Mouse (Mus musculus) cortical plate, adult 2 months (tissue): ENCODE data around the gene Rtl6.
A peak's percentile ranks its signal among the peaks of the same experiment; 100 is the strongest.

Source experiments
- CTCF ChIP-seq: fragments of 200-500 bp; IDR thresholded peaks from 2 replicates; pipeline ENCODE4 v1.5.1; 2011; ENCODE audit warnings: mild to moderate bottlenecking, control low read depth, low read length; ENCODE audit not compliant: insufficient read depth; ENCODE audit errors: extremely low read depth
- POLR2A ChIP-seq: fragments of 200-500 bp; IDR thresholded peaks from 2 replicates; pipeline ENCODE4 v1.6.1; 2011; ENCODE audit warnings: mild to moderate bottlenecking, low read length, control low read depth; ENCODE audit not compliant: insufficient read depth; ENCODE audit errors: extremely low read depth

- peak; percentile 33; the same call in 1 of the 2 replicates for TF ChIP-seq CTCF
- no peak for TF ChIP-seq POLR2A
Observed at GRCm38 (mm10) chr15:84597021-84597420, 39.4 kb upstream of the Rtl6 start.
